Mouse (Mus musculus) kidney, postnatal 10 days (tissue): ENCODE measurements at regions not wholly inside any gene's neighbourhood (a gene's known extent, or its start where the extent isn't known, plus 50 kb on each side); places are given as distances from the start of the nearest gene placed in this dataset.

Experiments
- DNase-seq: peaks from one replicate; pipeline ENCODE4 v3.0.0; 2021; ENCODE audit warnings: mixed read lengths

DNA sequence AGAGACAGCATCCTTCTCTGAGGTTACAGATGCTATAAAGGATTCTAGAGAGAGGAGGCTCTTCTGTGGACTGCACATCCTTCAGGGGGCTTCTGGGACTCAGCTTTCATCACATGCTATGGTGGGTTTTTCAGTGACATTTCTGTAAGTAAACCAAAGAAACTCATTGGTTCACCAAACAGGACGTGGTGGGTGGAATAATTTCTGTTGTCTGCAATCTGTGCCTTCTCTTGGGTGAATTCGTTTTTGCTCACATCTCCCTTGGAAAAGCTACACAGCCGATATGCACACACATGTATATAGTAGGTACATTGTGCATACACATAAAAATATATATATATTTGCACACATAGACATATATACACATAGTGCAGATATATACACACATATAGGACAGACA lies 110.2 kb downstream of the Chst1 start:
- DNase-seq, result no peak

DNA sequence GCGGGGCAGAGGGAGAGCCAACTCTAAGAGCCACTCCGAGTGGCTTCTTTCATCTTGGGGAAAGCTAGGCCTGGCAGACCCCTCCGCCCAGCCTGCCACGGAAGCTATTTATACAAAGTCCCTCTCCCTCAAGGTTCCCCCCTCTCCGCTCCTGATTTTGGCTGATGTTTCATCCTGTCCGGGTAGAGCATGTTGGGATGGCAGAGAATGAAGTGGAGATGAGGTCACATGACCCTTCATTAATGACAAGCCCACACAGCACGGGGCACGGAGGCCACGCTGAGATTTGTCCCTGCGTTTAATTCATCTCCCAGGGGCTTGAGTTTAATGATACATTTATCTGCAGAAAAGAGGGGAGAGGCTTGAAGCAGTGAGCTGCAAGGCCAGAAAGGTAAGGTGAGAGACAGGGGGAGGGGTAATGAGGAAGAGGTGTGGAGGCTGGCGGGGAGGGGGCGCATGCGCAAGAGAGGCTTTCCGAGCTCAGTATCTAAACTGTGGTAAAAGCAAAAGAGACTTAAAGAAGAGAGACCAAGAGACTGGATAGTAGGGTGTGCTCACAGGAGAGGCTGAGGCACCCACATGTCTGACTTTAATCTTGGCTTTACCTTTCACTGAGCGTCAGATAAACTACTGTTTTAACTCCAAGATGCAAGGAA lies 111.7 kb downstream of the Chst1 start:
- DNase-seq, result no peak

DNA sequence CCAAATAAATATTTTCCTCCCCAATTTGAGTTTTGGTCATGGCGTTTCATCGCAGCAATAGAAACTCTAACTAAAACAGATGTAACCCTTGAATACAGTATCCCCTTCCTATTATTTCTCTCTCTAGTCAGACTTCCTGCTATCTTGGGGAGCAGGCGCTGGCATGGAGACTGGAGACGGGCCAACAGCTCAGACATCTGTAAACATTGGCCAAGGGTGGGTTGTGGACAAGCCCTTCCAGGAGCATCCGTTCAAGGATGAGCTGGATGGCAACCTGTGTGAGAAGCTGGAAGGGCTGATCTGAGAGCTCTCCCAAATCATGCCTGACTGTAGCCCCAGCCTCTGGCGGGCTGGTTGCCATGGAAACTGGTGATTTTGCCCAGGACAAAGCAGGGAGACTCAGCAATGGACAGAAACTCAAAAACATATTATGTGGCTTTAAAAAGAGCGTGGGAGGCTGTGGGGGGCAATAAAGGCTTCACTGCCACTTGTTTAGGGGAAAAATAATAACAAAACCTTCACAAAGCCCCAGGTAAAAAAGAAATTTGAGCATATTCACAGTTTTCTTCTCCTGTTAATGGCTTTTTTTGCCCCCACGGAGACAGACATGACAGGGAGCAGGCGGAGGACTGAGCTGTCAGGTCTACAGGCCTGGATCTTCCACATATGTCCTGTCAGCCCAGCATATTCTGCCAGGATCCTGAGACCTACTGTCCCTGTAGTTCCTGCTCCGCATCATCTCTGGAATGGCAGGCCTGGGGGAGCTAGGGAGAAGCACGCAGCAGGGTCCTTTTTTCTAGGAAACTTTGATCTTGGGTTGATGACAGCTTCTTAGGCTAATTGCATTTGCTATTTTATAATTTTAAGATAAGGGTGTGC lies 113.0 kb downstream of the Chst1 start:
- peak; percentile 18 for DNase-seq

DNA sequence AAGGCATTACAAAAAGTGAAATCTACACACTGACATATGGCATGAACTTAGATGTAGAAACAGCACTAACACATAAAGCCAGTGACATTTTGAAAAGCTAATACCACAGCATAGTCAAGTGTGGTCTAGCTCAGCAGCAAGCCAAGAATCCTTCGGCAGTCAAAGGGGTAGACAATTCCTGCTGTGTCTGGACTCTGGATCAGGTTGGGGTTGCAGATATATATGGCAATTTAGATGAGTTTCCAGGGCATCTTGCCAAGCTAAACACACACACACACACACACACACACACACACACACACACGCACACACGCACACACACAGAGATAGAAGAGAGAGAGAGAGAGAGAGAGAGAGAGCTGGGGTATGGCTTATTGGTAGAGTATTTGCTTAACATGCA lies 118.2 kb downstream of the Chst1 start:
- DNase-seq, result no peak

DNA sequence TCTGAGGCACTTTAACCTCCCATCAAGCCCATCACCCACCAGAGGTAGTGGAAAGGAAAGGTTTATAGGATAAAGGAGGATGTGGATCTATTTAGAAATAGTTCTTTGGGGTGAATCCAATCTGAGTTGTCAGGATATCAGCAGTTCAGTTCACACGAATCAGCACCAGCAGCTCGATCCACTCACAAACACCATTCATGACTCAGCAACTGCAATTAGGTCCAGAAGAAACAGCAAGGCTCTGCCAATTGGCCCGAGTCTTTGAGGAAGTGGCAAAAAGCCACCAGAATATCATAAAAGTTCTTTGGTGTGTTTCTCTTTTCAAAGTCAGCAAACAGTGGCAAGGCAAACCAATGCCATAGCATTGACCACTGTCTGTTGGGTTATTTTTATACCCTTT lies 122.4 kb downstream of the Chst1 start:
- no peak for DNase-seq

DNA sequence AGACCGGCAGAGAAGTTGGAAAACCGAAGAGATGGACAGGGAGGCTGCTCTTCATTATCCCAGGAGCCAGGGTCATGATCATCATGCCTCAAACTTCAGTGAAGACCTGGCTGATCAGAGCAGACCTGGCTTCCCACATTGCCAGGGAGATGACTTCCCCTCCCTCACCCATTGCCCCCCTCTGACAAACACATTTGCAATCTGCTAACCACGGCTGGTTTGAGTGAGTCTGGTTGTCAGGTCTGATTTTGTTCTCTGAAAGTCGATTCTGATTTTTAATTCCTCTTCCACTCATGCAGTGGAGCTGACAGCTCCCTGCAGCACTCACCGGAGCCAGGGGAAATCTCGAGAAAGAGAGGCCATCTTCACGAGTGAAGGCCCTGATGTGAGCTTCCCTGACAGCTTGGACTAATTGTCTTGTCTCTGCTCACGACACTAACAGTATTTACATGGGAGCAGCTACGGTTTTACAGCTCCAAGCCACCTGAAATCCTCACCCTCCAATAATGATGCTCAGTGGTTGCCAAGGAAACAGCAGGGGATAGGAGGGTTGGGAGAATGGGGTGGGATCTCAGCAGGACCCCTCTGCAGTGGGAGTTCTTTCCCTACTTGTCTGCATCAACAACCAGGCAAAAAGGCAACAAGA lies 124.2 kb downstream of the Chst1 start:
- DNase-seq, result no peak

DNA sequence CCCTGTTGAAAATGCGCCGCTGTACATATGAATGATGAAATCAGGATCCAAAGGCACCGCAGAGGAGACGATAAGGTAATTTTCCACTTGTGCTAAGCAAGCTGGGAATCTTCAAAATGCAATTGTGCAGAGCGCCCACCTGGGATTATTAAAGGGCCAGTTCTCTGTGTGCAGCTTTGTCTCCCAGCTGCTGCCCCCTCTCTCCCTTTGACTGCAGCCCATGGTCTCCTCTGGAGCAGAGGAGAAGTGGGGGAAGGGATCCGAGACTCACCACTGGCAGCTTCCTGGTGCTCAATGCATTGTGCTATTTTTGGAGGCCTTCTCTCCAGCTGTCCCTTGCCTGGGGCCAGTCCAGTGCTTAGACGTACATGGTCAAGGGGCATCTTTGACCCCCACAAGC lies 127.1 kb downstream of the Chst1 start:
- peak; percentile 43 for DNase-seq

DNA sequence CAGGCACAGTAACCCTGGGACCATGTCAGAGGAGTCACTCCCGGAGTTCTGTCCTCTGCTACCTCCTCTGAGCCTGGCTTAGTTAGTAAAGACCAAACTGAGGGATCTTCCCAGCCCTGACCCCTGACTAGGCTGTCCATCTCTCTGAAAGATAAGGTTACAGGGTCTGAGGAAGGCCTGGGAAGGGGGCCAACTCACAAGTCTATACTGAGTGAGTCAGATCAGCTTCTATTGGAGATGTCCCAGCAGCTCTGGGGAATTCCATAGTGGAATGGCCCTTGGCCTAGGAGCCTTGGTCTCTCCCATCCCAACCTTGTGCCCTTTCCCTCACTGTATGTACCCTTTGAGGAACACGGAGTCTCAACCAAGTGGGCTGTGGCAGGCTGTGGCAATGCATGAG lies 127.7 kb downstream of the Chst1 start:
- peak; percentile 46 for DNase-seq

DNA sequence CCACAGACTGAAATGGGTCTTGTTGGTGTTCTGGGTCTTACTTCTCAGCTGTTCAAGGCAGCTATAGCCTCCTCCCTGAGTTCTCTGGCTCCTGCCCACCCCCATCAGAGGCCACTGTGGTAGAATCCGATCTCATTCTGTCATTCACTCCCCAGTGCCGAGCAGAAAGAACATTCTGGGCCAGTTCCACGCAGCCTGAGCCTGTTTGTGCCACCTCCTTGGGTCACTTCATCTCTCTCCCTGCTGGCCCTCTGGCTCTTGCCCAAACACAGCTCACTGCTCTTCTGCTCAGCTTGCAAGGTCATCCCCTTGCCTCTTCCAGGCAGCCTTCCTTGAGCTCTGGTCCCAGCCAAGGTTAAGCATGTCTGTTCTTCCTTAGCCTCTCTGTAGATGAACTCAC lies 128.9 kb downstream of the Chst1 start:
- no peak for DNase-seq

DNA sequence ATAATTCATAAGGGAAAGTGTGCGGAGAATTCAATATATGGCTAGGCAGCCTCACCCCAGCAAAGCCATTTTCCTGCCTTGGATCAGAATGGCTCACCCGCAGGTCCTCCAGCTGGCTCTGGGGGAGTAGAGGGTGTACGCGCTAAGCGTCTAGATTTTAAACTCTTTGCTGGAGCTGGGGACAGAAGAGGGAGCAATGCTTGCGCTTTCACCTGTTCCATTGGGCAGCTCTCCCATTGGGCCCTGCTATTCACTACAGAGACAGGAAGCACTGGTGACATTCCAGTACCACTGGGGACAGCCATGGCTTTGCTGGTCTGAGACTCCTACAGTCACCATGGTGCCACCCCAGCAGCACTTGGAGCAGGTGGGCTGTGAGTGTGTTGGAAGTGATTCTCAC lies 130.9 kb downstream of the Chst1 start:
- no peak for DNase-seq

DNA sequence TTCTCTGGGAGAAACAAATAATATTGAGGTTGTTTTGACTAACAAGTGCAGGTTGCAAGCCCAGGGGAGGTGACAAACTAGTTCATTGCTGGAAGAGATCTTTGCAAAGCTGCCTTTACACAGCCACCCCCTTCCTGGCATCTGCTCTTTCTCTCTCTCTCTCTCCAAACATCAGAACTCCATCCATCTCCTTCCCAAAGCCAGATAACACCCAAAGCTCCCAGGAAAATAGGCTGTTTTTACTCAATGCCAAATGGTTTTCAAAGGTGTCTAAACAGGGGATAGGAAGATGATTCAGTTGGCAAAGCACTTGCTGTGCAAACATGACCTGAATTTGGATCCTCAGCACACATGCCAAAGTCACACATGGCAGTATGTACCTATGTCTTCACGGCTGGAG lies 133.9 kb downstream of the Chst1 start:
- DNase-seq, result no peak

DNA sequence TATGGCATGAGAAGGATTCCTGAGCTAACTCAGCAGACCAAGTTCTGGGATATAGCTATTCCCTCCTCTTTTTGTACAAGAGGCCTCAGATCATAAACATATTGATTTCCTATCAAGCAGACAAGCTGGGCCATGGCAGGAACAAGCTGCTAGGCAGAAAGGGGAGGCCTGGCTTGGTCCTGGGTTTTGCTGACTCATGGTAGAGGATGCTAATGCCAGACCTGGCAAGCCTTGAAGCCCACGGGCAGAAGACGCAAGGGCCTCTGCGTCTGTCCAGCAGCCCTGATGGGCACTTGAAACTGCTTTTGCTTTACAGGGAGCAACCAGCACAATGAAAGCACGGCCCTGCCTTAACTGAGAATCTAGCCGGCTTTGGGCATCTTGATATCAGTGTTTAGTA lies 136.3 kb downstream of the Chst1 start:
- DNase-seq, result no peak

DNA sequence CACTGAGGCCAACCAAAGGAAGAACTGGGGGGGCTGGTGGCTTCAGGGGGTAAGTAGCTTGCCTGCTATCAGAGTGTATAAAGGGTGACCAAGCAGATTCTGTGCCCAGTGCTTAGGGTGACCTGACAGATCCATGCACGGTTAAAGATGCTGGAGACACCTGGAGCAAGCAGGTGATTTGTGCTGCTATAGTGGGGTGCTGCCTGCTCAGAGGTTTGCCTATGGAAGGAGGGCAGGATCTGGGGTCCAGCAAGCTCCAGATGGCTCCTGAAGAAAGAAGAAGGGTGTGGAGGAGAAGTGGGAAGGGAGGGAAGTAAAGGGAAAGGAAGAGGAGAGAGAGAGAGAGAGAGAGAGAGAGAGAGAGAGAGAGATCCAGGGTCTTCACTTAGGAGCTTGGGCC lies 137.8 kb downstream of the Chst1 start:
- DNase-seq, result no peak

DNA sequence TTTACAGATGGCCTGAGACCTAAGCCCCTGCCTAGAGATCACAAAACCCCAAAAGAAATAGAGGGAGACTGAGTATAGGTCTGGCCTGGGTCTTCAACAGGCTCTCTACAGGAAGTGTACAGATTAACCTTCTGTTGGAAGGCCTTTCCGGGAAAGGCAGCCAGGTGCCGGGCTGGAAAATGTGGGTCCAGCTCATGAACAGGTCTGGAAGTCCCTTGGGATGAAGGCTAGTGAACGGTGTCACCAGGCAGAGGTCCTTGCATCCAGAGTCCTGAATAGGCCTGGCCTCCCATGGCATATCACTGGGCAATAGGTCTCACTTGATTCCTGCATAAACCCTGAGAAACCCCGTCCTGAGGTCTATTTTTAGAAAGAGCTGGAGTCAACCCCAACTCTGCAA lies 140.1 kb downstream of the Chst1 start:
- DNase-seq, result no peak

DNA sequence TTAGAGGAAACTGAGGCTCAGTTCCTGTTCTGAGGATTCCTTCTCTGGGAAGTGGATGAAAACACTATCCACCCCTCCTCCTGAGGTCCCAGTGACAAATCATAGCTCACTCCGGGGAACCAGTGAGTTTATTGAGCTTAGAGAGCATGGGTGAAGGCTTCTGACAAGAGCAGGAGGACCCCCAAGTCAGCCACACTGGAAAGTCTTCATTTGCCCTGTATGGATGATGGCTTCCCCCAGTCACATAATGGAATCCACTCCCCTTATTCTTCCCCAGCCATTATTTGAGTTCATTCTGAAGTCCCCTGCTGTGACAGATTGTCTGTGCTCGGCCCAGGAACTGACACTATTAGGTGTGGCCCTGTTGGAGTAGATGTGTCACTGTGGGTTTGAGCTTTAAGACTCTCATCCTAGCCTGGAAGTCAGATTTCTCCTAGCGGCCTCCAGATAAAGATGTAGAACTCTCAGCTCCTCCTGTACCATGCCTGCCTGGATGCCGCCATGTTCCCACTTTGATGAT lies 141.3 kb downstream of the Chst1 start:
- no peak for DNase-seq

DNA sequence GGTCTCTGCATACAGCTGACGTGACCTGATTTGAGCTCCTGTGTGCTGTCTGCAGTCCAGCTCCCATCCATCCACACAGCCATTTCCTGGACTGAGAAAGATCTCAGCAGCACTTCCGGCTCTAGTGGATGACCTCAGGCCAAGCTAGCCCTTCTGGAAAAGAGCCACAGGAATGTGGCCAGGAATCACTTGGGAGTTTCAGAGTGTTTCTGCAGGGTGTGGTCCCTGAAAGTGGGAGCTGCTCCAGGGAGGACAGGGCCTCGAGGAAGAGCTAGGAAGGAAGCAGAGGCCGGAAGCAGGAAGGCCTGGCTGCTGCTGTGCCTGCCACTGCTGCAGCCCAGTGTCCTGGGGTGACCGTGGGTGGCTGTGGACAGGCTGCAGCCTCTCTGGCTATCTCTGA lies 142.5 kb downstream of the Chst1 start:
- peak; percentile 90 for DNase-seq

DNA sequence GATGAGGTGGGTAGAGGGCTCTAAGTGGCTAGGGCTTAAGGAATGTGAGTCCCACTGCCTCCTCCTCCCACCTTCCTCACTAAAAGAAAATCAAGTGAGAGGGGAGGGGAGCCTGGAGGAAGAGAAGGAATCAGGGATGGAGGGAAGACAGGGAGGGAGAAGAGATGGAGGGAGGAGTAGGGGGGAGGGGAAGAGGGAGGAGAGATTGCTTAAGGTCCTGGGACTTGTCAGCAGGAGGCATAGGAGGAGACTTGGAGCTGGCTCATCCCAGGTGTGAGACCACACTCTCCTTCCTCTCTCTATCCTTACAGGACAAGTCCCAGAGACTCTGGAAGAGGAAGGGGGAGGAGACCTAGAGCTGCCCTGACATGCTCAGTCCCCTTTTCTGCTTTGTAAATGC lies 143.2 kb downstream of the Chst1 start:
- DNase-seq, result no peak

DNA sequence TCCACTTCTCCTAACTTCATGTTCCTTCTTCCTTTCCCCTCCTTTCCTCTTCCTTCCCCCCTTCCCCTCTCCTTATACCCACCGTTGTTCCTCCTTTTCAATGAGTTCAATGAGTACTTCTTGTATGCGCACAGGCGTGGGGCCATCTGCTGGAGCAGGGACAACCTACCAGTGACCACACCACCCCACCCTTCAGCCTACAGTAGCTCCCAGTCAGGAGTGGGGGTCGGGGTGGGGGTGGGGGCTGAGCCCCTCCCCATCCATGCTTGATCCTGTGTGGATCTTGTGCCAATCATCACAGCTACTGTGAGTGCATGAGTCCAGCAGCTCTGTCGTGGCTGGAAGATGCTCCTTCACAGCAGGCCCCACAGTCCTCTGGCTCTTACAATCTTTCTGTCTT lies 143.6 kb downstream of the Chst1 start:
- DNase-seq, result peak; percentile 36

DNA sequence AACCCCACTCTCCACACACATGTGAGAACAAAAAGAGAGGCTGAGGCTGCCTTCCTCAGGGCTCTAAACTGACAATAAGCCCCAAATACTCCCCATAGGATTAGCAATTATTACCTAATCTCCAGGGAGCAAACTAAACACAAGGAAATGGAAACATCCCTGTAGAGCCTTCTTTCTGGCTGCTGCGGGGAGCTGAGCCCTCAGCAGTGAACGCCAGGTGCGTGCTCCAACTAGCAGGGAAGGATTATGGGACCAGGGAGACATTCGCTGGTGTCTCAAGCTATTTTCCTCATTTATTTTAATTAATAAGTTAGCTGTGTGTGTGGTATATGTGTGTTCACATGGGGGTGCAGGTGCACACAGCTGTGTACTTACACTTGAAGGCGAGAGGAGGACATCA lies 144.4 kb downstream of the Chst1 start:
- DNase-seq, result no peak

DNA sequence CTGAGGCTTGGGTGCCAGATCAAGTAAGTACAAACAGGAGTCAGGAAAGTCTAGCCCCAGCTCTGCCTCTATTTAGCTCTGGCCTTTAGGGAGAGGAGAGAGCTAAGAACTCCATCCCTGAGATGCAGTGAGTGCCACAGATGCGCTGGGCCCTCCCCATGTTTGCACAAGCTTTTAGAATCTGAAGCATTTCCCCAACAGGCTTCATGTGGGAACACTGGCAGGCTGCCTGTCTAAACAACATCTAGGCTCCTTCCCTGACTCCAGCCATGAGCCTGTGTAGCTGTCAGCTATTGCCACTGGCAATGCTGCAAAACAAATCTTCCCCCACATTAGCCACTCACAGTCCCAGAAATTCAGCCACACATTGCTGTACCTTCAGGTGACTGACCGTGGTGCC lies 147.9 kb downstream of the Chst1 start:
- DNase-seq, result peak; percentile 58

DNA sequence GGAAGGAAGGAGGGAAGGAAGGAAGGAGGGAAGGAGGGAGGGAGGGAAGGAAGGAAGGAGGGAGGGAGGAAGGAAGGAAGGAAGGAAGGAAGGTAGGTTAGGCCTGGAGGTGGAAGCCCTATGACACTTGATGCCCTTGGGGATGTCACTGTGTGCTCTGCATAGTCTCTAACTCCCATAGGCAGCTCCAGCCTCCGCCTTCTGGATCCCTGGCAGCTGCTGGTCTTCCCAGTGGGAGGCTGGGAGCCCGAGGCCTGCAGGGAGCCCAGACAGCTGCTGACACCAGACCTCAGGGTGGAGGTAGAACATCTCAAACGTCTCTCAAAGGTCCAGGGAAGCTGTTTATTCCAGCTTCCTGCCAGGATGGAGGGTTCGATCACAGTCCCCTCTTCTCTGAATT lies 150.6 kb downstream of the Chst1 start:
- peak; percentile 38 for DNase-seq

DNA sequence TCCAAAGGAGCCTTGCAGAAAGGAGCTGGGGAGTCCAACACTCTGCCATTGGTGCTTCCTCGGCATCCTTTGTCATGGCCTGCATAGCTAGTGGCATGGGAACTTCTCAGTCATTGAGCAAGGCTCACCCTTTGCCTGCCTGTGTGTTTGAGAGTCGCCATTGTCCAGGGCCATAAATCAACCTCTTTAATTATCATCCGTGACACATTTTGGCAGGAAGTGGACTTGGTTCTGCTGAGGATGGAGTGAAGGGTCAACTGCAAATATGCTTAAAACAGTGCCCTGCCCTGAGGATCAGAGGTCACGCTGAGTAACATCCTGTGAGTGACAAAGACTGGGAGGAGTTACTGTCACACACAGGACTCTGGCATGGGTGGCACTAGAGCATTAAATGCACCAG lies 151.2 kb downstream of the Chst1 start:
- DNase-seq, result peak; percentile 74

DNA sequence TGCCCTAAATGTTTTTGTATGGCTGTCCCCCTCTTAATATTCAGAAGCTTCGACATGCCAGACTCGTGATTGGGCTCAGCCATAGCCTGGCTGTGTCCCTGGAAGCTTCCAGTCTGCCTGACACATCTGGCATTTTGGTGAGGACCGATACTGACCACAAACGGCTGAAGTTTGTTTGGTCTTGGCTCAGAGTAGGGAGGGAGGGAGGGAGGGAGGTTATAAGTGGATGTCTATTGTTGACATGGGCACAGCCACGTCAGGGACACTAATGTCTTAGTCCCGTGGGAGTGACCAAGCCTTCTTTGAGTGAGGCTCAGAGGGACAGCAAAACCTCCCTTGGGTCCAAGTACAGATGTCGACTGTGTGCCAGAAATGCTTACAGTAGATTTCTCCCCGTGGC lies 151.7 kb downstream of the Chst1 start:
- peak; percentile 26 for DNase-seq

DNA sequence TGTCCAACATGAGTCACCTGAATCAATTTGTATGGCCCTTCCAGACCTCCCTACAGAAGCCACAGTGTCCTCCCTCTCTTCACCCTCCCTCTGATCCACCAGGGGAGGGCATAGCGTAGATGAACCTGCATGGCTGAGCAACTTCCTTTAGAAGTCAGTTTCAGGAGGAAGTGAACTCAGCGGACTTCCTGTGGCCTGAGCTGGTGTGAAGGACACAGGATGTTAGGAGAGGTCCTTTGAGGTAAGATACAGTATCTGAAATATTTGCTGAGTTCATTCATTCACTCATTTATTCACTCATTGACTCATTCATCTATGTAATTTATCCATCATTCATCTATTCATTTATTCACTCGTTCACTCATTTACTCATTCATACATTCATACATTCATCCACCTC lies 152.6 kb downstream of the Chst1 start:
- DNase-seq, result no peak
